Mouse (Mus musculus): ENCODE results near the gene Gm20518.

- no peak for TF ChIP-seq CTCF (IDR thresholded peaks at IDR 0.05; ENCODE audit: extremely low read depth, insufficient read length, insufficient replicate concordance, low read depth, low read length)
- TF ChIP-seq POLR2A (IDR thresholded peaks at IDR 0.05; ENCODE audit: low read depth, low read length): no peak
Observed at GRCm38 (mm10) chr16:17872995-17873394, 18.5 kb downstream of the Gm20518 start.
